Mouse (Mus musculus) ovary, postnatal 36 days (tissue): Measurements from ENCODE around the gene Slc23a2.

Source experiments
- DNase-seq: peaks from one replicate; pipeline ENCODE4 v3.0.0; 2022; ENCODE audit warnings: low spot score, mixed read lengths

Slc23a2 gene

DNA sequence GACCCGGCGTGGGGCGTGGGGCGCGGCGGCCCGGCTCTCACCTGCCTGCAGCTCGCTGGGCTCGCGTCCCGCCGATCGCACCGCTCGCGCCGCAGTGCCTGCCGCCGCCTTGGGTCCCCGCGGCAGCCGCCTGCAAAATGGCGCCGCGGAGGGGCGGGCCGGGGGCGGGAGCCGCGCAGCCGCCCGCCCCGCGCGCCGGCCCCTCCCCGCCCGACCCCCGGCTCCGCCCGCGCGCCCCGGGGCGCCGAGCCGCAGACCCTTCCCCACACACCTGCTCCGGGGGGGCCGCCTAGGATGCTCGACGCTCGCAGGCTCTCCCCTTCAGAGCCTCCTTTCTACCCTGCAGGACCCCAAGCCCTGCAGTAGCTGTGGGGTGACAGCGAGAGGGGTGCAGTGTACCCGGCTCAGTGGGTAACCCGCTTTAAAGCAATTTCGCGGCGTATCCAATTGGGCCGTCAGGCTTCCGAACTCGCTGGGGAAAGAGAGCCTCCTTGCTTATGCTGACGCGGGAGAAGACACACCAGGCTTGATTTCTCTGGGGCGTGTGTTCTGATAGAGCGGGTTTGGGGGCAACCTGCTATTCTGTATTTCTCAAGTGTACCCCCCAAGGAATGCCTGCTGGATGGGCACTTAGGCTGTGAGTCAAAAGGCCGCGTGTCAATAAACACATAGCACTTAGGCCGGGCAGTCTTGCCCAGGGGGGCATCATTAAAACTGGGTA is at the start of gene Slc23a2:
Slc23a2 (minus strand) TSS at position 138 of the 721 bp plus-strand sequence.
- DNase-seq, result peak; percentile 66

GRCm38 (mm10) chr2:132190602-132191161 is 45.8 kb upstream of the Slc23a2 start:
- DNase-seq, result no peak

GRCm38 (mm10) chr2:132183874-132184273 is 39.0 kb upstream of the Slc23a2 start:
- no peak for DNase-seq

- no peak for DNase-seq
Observed at GRCm38 (mm10) chr2:132180463-132181205, 35.7 kb upstream of the Slc23a2 start.

DNA sequence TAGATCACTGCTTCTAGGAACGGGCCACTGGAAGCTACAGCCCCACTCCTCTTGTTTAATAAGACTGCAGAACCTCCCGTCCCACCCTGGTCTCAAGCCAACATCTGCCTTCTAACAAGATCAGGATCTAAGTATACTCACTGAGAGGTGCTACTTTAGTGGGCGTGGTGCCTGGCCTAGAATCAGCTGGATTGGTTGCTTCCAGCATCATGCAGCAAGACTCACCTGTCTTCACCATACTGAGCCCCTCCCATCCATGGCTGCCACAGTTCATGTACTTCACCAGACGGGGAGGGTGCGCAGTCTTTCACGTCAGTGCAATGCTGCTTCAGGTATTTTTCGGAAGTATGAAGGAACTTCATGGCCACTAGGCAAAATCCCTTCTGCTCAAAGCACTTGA is 34.5 kb upstream of the Slc23a2 start:
- no peak for DNase-seq

- no peak for DNase-seq
Observed at GRCm38 (mm10) chr2:132177406-132177805, 32.5 kb upstream of the Slc23a2 start.

GRCm38 (mm10) chr2:132176289-132176848 is 31.5 kb upstream of the Slc23a2 start:
- DNase-seq, result peak; percentile 42

DNA sequence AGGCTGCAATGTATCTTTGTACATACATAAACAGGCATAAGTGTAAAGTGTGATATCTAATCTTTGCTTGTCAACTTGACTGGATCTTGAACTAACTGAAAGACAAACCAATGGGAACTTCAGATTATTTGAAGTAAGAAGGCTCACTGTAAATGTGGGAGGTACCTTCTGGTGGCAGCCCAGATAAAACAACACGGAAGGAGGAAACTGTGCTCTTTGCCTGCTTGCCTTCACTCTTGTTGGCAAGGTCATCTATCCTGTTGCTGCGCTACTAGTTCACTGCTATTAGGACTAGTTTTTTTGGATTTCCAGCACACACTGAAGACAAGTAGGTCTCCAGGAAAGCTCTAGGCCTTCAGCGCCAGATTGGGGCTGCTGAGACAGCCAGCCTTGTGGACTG is 29.1 kb upstream of the Slc23a2 start:
- DNase-seq, result no peak

DNA sequence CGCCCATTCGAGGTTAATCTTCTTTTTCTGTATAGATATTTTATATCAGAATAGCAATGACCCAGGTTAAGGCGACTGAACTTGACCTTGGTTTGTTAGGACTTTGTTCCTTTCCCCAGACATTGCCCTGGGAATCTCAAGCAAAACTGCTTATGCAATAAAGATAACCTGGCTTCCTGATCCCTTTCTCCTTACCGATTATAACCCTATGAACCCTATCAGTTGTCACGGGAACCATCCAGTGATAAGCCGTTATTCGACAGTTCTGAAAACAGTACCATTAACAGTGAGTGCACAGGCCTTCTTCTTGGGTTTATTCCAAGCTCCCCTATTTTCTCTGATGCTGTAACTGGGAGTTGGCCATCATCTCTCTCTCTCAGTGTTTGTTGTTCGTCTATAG is 27.0 kb upstream of the Slc23a2 start:
- DNase-seq, result no peak

- DNase-seq, result no peak
Observed at GRCm38 (mm10) chr2:132169150-132169549, 24.2 kb upstream of the Slc23a2 start.

GRCm38 (mm10) chr2:132163626-132164025 is 18.7 kb upstream of the Slc23a2 start:
- no peak for DNase-seq

GRCm38 (mm10) chr2:132157482-132157881 is 12.6 kb upstream of the Slc23a2 start:
- DNase-seq, result no peak

- no peak for DNase-seq
Observed at GRCm38 (mm10) chr2:132152670-132153069, 7.8 kb upstream of the Slc23a2 start.

- no peak for DNase-seq
Observed at GRCm38 (mm10) chr2:132151592-132151991, 6.7 kb upstream of the Slc23a2 start.

DNA sequence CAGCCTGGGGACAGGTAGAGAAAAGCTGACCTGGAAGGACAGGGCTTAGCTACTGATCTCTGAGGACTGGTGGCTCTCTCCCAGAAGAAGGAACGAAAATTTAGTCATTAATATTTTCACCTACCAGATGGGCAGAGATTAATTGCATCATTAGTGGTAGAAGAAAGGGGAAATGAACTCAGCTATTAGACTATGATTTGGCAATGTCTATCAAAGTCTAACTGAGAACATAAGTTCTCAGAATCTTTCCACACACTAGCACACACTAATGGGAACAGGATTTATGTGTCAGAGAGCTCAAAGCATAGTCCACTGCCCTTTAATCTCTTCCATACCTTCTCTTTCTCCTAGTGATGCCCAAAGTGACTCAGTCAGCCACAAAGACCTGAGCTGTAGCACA is 6.0 kb upstream of the Slc23a2 start:
- no peak for DNase-seq

DNA sequence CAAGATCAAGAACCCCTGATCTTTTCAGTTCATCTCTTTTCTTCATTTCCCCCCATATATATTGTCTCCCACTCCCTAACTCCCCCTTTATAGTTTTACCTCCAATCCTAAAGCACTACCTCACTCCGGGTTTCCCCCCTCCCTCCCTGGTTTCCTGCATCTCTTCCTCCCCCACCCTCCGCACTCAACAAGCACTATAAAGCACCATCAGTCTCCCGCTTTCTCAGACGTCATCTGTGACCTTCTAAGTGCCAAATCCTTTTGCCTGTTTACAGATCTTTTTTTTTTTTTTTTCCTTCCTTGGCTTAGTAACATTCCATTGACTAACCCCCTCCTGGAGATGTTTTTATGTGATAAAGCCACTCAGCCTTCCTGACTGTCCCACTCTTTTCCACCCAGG is 1.6 kb upstream of the Slc23a2 start:
- no peak for DNase-seq

GRCm38 (mm10) chr2:132143943-132144927 is 673 bp downstream of the Slc23a2 start:
- DNase-seq, result peak; percentile 21

GRCm38 (mm10) chr2:132142606-132143005 is 2.3 kb downstream of the Slc23a2 start:
- no peak for DNase-seq

- no peak for DNase-seq
Observed at GRCm38 (mm10) chr2:132140536-132140935, 4.4 kb downstream of the Slc23a2 start.

- DNase-seq, result no peak
Observed at GRCm38 (mm10) chr2:132139099-132139498, 5.8 kb downstream of the Slc23a2 start.

- no peak for DNase-seq
Observed at GRCm38 (mm10) chr2:132135876-132136637, 8.9 kb downstream of the Slc23a2 start.
